Mouse (Mus musculus) kidney, adult 2 months (tissue): ENCODE results near the gene Sbf1.

Experiments used
- CTCF ChIP-seq: fragments of 200-500 bp; conservative IDR thresholded peaks from 2 replicates; pipeline ENCODE4 v1.5.1; 2011; ENCODE audit warnings: low read depth, mild to moderate bottlenecking, control low read depth, low read length, moderate library complexity, mixed read lengths; ENCODE audit not compliant: insufficient read depth, insufficient read length
- POLR2A ChIP-seq: fragments of 200-500 bp; IDR thresholded peaks from one replicate; pipeline ENCODE4 v1.6.1; 2011; ENCODE audit warnings: low read depth, low read length, control low read depth

DNA sequence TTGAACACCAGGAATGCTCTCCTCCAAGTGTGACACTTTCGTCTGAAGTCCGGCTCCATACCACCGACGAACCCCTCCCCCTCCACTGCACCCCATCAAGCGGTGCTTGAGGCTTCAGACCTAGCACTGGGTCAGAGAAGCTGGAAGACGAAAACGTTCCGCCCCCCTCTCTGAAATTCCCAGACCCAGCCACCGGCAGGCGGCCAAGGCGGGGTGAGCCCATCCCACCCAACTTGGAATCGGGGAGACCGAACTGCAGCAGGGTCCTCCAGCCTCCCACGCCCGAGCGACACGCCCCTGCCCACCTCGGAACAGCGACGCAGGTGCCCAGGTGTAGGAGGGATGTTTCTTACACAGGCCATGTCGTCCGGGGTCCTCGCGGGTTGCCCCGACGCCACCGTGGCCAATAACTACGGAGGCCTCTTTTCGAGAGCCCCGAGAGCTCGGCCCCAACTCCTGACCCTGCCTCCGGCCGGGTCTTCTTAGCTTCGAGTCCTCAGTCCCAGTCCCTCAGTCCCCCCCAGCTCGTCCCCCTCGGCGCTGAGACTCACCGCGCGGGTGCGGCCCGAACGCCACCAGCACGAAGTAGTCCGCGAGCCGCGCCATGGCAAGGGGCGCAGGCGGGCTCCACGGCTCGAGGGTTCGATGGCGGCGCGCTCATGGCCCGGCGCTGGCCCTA, 461 bp downstream of the Sbf1 start:
- TF ChIP-seq CTCF (no peak), POLR2A (no peak)
